7 mouse cellular contexts compared by ENCODE assay signal in genomic region chr15:86181941-86182439, GRCm38 (mm10). TPM values are rescaled to one million over a fixed set of nuclear protein-coding genes. Genes with fewer than 3 reads are reported as not detected.
A peak's percentile ranks its signal among the peaks of the same experiment; 100 is the strongest.
DNase-seq lines count a peak whose midpoint lies in the region; ATAC-seq lines count a peak whose summit lies in the region.

No protein-coding gene starts in this region.

- H3K36me3 ChIP-seq in neural tube, embryonic 12.5 days = no peaks in the 10 kb centered on the region
- no peaks in the 10 kb centered on the region for H3K36me3 ChIP-seq in embryonic facial prominence, embryonic 12.5 days

- H3K9ac ChIP-seq in neural tube, embryonic 12.5 days = 0 out of 2 replicates have a peak overlapping the region, but pooled peaks have one; percentile 6
- no peak overlapping the region for H3K9ac ChIP-seq in embryonic facial prominence, embryonic 12.5 days

- peak overlapping the region; percentile 20; the same call in 1 of the 2 replicates for H3K4me2 ChIP-seq in neural tube, embryonic 12.5 days (replicated peaks)
- H3K4me2 ChIP-seq in embryonic facial prominence, embryonic 12.5 days (replicated peaks) = peak overlapping the region; percentile 9

- peaks cover 33% of the 10 kb centered on the region for H3K4me1 ChIP-seq in neural tube, embryonic 12.5 days
- H3K4me1 ChIP-seq in embryonic facial prominence, embryonic 12.5 days = peaks cover 30% of the 10 kb centered on the region

- no peak overlapping the region for H3K4me3 ChIP-seq in neural tube, embryonic 12.5 days
- no peak overlapping the region for H3K4me3 ChIP-seq in embryonic facial prominence, embryonic 12.5 days

- no peak for ATAC-seq in neural tube, embryonic 12.5 days (ENCODE audit: low FRiP score, low read depth)
- ATAC-seq in embryonic facial prominence, embryonic 12.5 days (ENCODE audit: insufficient number of reproducible peaks, insufficient read depth, low FRiP score, low TSS enrichment) = no peak

- 0 out of 2 replicates have a peak overlapping the region, but pooled peaks have one; percentile 8 for H3K27ac ChIP-seq in neural tube, embryonic 12.5 days
- H3K27ac ChIP-seq in embryonic facial prominence, embryonic 12.5 days = peak overlapping the region; percentile 41; the same call in 1 of the 2 replicates

- no peaks in the 10 kb centered on the region for H3K27me3 ChIP-seq in neural tube, embryonic 12.5 days (replicated peaks)
- H3K27me3 ChIP-seq in embryonic facial prominence, embryonic 12.5 days = no peaks in the 10 kb centered on the region

- WGBS in neural tube, embryonic 12.5 days = 65% methylated on average over 11 of the region's 11 CpGs
- 49% methylated on average over 11 of the region's 11 CpGs for WGBS in embryonic facial prominence, embryonic 12.5 days

- H3K9me3 ChIP-seq in neural tube, embryonic 12.5 days = no peaks in the 10 kb centered on the region
- no peaks in the 10 kb centered on the region for H3K9me3 ChIP-seq in embryonic facial prominence, embryonic 12.5 days

- DNase-seq in neural tube, embryonic 10.5 days (ENCODE audit: extremely low spot score, low spot score) = no peak
- peak; percentile 58 for DNase-seq in induced T-regulatory cell, adult 2 months (ENCODE audit: low read depth)
- DNase-seq in lung, postnatal 4 days = peak; percentile 67 to 83
- DNase-seq in thymus, postnatal 36 days = peak; percentile 71 to 84
- no peak for DNase-seq in yolk sac, embryonic 10.5 days (ENCODE audit: low spot score)

RNA-seq across cellular contexts. Expression of gene Cerk, which starts 4.0 kb away (rescaled TPM):
- polyA plus RNA-seq in neural tube, embryonic 12.5 days (2016; fragmentation: Nextera tagmentation; extraction: Ambion mirVana) = 31.3 and 33.4 TPM in 2 replicates
- 20.5 and 22.8 TPM in 2 replicates for polyA plus RNA-seq in embryonic facial prominence, embryonic 12.5 days (2016; fragmentation: Nextera tagmentation; extraction: Ambion mirVana)

RNA-seq across cellular contexts. Expression of gene Tbc1d22a, which starts 32.3 kb away (rescaled TPM):
- polyA plus RNA-seq in neural tube, embryonic 12.5 days (2016; fragmentation: Nextera tagmentation; extraction: Ambion mirVana) = 12.6 and 13.6 TPM in 2 replicates
- 11.7 and 13.0 TPM in 2 replicates for polyA plus RNA-seq in embryonic facial prominence, embryonic 12.5 days (2016; fragmentation: Nextera tagmentation; extraction: Ambion mirVana)

Comparison
In these comparisons a context has a peak if more than half of its experiments do, and no peak if none do; other contexts are left out.
1. DNase-seq: peak in induced T-regulatory cell, adult 2 months (single experiment), lung, postnatal 4 days (2 of 2) and thymus, postnatal 36 days (2 of 2); none in neural tube, embryonic 10.5 days (single experiment) and yolk sac, embryonic 10.5 days (single experiment).